Mouse (Mus musculus) midbrain, embryonic 11.5 days (tissue): ENCODE data around the gene Nxn. TPM values are rescaled to one million over a fixed set of nuclear protein-coding genes. Genes with fewer than 3 reads are reported as not detected.

Source experiments
- ATAC-seq: fragments of 200-750 bp; cut with Nextera tagmentation; 2 replicates; pipeline ENCODE4 v1.8.0; 2017; ENCODE audit warnings: moderate TSS enrichment, moderate library complexity; ENCODE audit not compliant: low FRiP score
- DNase-seq: peaks from one replicate; pipeline ENCODE4 v3.0.0; 2015; ENCODE audit warnings: low spot score; ENCODE audit errors: missing footprints
- H3K27ac ChIP-seq: fragments of 300-500 bp; sonication (generic); 2 replicates; pipeline ENCODE4 v1.5.1; 2014; ENCODE audit warnings: low read depth, low read length
- H3K27me3 ChIP-seq: fragments of 300-500 bp; sonication (generic); 2 replicates; pipeline ENCODE4 v1.6.1; 2014; ENCODE audit warnings: mild to moderate bottlenecking, low read length, moderate library complexity, mixed read lengths; ENCODE audit not compliant: control insufficient read depth, insufficient read depth
- H3K36me3 ChIP-seq: fragments of 300-500 bp; sonication (generic); 2 replicates; pipeline ENCODE4 v1.6.1; 2014; ENCODE audit warnings: mild to moderate bottlenecking, low read length, moderate library complexity, mixed read lengths; ENCODE audit not compliant: control insufficient read depth, insufficient read depth
- H3K4me1 ChIP-seq: fragments of 300-500 bp; sonication (generic); 2 replicates; pipeline ENCODE4 v1.6.1; 2014; ENCODE audit warnings: low read length; ENCODE audit not compliant: control insufficient read depth, insufficient read depth
- H3K4me2 ChIP-seq: fragments of 300-500 bp; sonication (generic); 2 replicates; pipeline ENCODE4 v1.6.1; 2014; ENCODE audit warnings: mild to moderate bottlenecking, moderate library complexity
- H3K4me3 ChIP-seq: fragments of 300-500 bp; sonication (generic); 2 replicates; pipeline ENCODE4 v1.5.1; 2014; ENCODE audit warnings: low read depth, low read length
- H3K9ac ChIP-seq: fragments of 300-500 bp; sonication (generic); 2 replicates; pipeline ENCODE4 v1.6.1; 2014; ENCODE audit warnings: low read length
- H3K9me3 ChIP-seq: fragments of 300-500 bp; sonication (generic); 2 replicates; pipeline ENCODE4 v1.6.1; 2016; ENCODE audit warnings: low read length; ENCODE audit not compliant: control insufficient read depth
- WGBS: fragments of 180-500 bp; shearing (Covaris S2); extraction: QIAGEN DNeasy Blood & Tissue Kit; methylation state at CpG from one replicate; pipeline ENCODE4 v1.1.7; 2014; 5-methylcytosine and 5-hydroxymethylcytosine counted together
- polyA plus RNA-seq: library from polyadenylated mRNA; unstranded; fragments of >200 nt; fragmentation: Nextera tagmentation; extraction: Ambion mirVana; gene quantifications from 2 replicates; pipeline ENCODE4 v1.2.1, GENCODE M21; 2014

The Nxn gene
- polyA plus RNA-seq, 1 experiment from 2014 or later = 51.3 TPM

- H3K4me1 ChIP-seq = peaks cover 11% of the 10 kb centered on the region
- WGBS = 89% methylated on average over 7 of the region's 7 CpGs
Measured at GRCm38 (mm10) chr11:76392532-76392931, 6.4 kb downstream of the Nxn start.

DNA sequence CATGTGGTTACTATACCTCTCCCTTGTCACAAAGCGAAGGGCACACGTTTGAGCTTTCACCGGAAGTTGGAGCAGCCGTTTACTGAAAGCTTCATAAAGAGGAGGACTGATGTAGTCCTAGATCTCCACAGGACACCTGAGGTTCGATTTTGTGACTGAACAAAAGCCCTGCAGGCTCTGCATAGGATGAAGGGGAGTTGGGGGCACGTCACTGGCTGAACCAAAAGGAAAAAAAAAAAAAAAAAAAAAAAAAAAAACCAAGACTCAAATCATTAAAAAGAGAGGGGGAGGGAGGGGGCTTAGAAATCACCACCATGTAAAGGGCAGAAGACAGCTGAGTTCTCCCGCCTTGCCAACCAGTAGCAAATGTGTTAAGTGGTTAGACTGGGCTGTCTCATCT lies 10.2 kb downstream of the Nxn start:
- Histone ChIP-seq H3K9me3 (no peaks in the 10 kb centered on the region), H3K27me3 (no peaks in the 10 kb centered on the region), H3K27ac (no peak overlapping the region), H3K4me1 (peaks cover 18% of the 10 kb centered on the region), H3K36me3 (peaks cover 10% of the 10 kb centered on the region; the same call in 1 of the 2 replicates), H3K4me3 (no peak overlapping the region), H3K4me2 (no peak overlapping the region), H3K9ac (no peak overlapping the region)
- DNase-seq (no peak), ATAC-seq (no peak)
- WGBS = 26% methylated on average over 7 of the region's 7 CpGs

More at GRCm38 (mm10) chr11:76392532-76392931, 6.4 kb downstream of the Nxn start:
- Histone ChIP-seq H3K4me3 (no peak overlapping the region), H3K9ac (no peak overlapping the region), H3K4me2 (no peak overlapping the region), H3K27ac (no peak overlapping the region), H3K9me3 (no peaks in the 10 kb centered on the region), H3K36me3 (peaks cover 8% of the 10 kb centered on the region; the same call in 1 of the 2 replicates), H3K27me3 (no peaks in the 10 kb centered on the region)
- ATAC-seq (no peak), DNase-seq (no peak)

GRCm38 (mm10) chr11:76387097-76387496 lies 11.8 kb downstream of the Nxn start:
- no peak for DNase-seq
- Histone ChIP-seq H3K27ac (no peak overlapping the region), H3K4me1 (peaks cover 25% of the 10 kb centered on the region), H3K9me3 (no peaks in the 10 kb centered on the region), H3K36me3 (peaks cover 6% of the 10 kb centered on the region; the same call in 1 of the 2 replicates), H3K27me3 (no peaks in the 10 kb centered on the region), H3K4me3 (no peak overlapping the region), H3K9ac (no peak overlapping the region), H3K4me2 (no peak overlapping the region)
- no peak for ATAC-seq
- WGBS = 84% methylated on average over 1 of the region's 1 CpGs

GRCm38 (mm10) chr11:76385746-76386145 lies 13.2 kb downstream of the Nxn start:
- Histone ChIP-seq H3K9me3 (no peaks in the 10 kb centered on the region), H3K9ac (0 out of 2 replicates have a peak overlapping the region, but pooled peaks have one; percentile 22), H3K27ac (0 out of 2 replicates have a peak overlapping the region, but pooled peaks have one; percentile 49), H3K27me3 (no peaks in the 10 kb centered on the region), H3K4me1 (peaks cover 25% of the 10 kb centered on the region), H3K4me2 (no peak overlapping the region), H3K36me3 (0 out of 2 replicates have a peak, but pooled peaks cover 2% of the 10 kb centered on the region), H3K4me3 (no peak overlapping the region)
- DNase-seq (no peak), ATAC-seq (no peak)
- 33% methylated on average over 3 of the region's 3 CpGs for WGBS

GRCm38 (mm10) chr11:76385017-76385416 lies 13.9 kb downstream of the Nxn start:
- Histone ChIP-seq H3K4me3 (no peak overlapping the region), H3K4me1 (peaks cover 28% of the 10 kb centered on the region), H3K9ac (no peak overlapping the region), H3K27me3 (no peaks in the 10 kb centered on the region), H3K36me3 (0 out of 2 replicates have a peak, but pooled peaks cover 2% of the 10 kb centered on the region), H3K9me3 (no peaks in the 10 kb centered on the region), H3K27ac (peak overlapping the region; percentile 49; the same call in 1 of the 2 replicates), H3K4me2 (no peak overlapping the region)
- ATAC-seq (no peak), DNase-seq (no peak)
- 68% methylated on average over 4 of the region's 4 CpGs for WGBS

- Histone ChIP-seq H3K9ac (no peak overlapping the region), H3K4me3 (no peak overlapping the region), H3K9me3 (no peaks in the 10 kb centered on the region), H3K27ac (peak overlapping the region; percentile 4; the same call in 1 of the 2 replicates), H3K36me3 (0 out of 2 replicates have a peak, but pooled peaks cover 2% of the 10 kb centered on the region), H3K27me3 (no peaks in the 10 kb centered on the region), H3K4me1 (peaks cover 26% of the 10 kb centered on the region), H3K4me2 (no peak overlapping the region)
- DNase-seq = no peak
- ATAC-seq = no peak
- 65% methylated on average over 5 of the region's 5 CpGs for WGBS
Measured at GRCm38 (mm10) chr11:76384307-76384706, 14.6 kb downstream of the Nxn start.

DNA sequence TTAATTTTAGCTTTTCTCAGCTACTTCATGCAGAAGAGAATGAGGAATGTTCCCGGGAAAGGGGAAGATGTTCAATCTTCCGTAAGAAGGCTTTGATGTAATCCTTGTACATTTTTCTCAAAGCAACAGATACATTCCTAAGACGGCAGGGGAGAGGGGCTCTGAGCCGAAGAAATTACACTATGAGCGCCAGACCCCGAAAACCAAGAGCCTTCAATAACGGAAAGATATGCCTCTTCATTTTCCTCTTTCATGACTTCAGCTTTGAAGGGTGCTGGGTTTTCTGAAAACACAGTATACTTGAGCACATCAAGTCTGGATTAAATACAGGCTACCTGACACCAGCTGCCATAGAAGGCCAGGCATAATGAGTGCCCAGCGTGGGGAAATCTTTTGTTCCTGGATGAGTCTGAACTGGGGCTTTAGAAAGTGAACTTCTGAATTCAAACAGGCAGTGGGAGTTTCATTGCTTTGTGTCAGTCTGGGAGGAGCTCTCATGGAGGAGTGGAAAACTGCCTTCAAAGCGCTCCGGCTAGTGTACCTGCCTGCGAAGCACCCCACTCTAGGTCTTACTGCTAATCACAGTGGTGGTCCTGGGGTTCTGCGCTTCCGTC lies 16.1 kb downstream of the Nxn start:
- Histone ChIP-seq H3K4me1 (peaks cover 22% of the 10 kb centered on the region), H3K27me3 (no peaks in the 10 kb centered on the region), H3K4me2 (no peak overlapping the region; the same call in 1 of the 2 replicates), H3K36me3 (0 out of 2 replicates have a peak, but pooled peaks cover 2% of the 10 kb centered on the region), H3K27ac (peak overlapping the region; percentile 57; the same call in 1 of the 2 replicates), H3K9me3 (no peaks in the 10 kb centered on the region), H3K4me3 (no peak overlapping the region), H3K9ac (peak overlapping the region; percentile 14; the same call in 1 of the 2 replicates)
- ATAC-seq = 0 out of 2 replicates have a peak, but pooled peaks have one; percentile 61
- WGBS = 24% methylated on average over 13 of the region's 13 CpGs
- peak; percentile 90 for DNase-seq

DNA sequence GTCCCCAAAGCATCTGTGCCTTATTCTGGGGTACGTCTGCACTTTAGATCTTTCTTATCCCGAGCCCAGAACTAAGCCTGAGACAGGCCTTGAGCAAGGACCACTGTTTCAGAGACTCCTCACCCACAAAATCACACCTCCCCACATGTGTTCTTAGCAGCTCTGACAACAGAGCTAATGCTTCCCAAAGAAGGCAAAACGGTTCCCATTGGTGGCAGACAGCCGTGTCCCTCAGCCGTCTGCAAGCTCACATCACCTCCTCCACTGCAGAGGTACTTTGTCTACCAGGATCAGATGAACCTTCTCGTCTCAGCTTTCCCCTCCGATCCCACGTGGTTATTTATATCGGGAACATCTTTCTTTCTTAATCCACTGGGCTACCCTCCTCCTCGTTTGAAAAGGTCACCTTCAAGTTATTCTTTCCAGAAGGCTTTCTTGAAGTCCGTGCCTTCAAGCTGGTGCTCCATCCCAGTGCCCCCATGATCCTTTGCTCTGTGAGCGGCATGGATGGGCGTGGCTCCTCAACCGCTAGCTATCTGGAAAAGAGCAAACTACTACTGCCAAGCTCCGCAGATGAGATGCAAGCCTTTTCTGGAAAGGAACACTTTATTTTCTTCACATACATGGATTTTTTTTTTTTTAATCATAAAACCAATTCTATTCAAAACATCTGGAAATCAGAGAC lies 17.6 kb downstream of the Nxn start:
- no peak overlapping the region for H3K9ac ChIP-seq
- no peak for DNase-seq
- 89% methylated on average over 15 of the region's 15 CpGs for WGBS

More for the DNA sequence above, 17.6 kb downstream of the Nxn start:
- Histone ChIP-seq H3K27me3 (no peaks in the 10 kb centered on the region), H3K4me2 (no peak overlapping the region), H3K9me3 (no peaks in the 10 kb centered on the region), H3K4me3 (no peak overlapping the region), H3K4me1 (peaks cover 22% of the 10 kb centered on the region), H3K36me3 (no peaks in the 10 kb centered on the region), H3K27ac (no peak overlapping the region)
- no peak for ATAC-seq
